Mouse (Mus musculus) embryonic fibroblast, embryonic 13.5 days (primary cell): ENCODE measurements around the gene Zfp263.

Experiments used
- CTCF ChIP-seq: IDR thresholded peaks from 2 replicates; pipeline ENCODE4 v1.5.1; 2011; ENCODE audit warnings: mild to moderate bottlenecking, control low read depth, low read length, moderate library complexity, borderline replicate concordance; ENCODE audit not compliant: insufficient read depth
- POLR2A ChIP-seq: IDR thresholded peaks from 2 replicates; pipeline ENCODE4 v1.6.1; 2011; ENCODE audit warnings: low read depth, mild to moderate bottlenecking, control low read depth, low read length, moderate library complexity

DNA sequence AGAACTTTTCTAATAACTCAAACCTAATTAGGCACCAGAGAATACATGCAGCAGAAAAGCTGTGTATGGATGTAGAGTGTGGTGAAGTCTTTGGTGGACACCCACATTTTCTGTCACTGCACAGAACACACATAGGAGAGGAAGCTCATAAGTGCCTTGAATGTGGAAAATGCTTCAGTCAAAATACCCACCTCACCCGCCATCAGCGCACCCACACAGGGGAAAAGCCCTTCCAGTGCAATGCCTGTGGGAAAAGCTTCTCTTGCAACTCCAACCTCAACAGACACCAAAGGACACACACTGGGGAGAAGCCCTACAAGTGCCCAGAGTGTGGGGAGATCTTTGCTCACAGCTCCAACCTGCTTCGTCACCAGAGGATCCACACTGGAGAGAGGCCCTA is 5.1 kb downstream of the Zfp263 start:
- TF ChIP-seq CTCF (no peak), POLR2A (no peak)
